Mouse (Mus musculus) ovary, postnatal 14 days (tissue): ENCODE results near the gene Hapln4.
A peak's percentile ranks its signal among the peaks of the same experiment; 100 is the strongest.

Experiments
- DNase-seq: peaks from one replicate; pipeline ENCODE4 v3.0.0; 2022; ENCODE audit warnings: low spot score

Hapln4 gene

DNA sequence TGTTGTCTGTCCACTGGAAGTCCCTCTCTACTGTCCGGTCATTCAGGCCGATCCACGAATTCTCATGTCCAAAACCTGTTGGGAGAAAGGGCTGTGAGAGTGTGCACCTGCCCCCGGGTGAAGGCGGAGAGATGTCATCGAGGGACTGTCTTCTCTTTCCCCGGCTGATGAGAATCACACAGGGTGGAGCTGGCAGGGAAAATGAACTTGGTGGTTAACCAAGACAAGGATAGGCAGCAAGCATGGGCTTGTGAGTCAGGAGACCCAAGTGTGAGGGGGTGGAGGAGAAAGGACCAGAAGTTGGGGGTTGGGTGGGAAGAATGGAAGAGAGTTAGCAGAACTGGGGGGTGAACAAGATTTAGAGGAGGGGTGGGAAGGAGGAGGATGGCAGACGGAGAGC lies 17.0 kb downstream of the Hapln4 start:
- DNase-seq = no peak

DNA sequence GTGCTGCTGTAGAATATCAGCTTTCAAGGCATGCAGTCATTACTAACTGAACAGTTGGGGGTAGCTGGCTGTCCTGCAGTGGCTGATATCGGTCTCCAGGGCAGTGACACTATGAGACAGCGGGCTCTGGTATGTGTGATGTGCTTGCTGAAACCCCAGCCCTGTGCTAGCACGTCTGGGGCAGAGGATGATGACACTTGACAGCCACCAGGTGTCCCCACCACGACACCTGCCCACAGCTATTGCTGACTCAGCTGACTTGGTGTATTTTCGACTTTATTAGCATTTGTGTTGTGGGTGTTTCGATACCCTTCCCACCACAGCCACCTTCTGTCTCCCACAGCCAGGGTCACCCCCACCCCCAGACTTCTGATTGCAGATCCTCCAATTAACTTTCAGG lies 21.2 kb downstream of the Hapln4 start:
- no peak for DNase-seq

DNA sequence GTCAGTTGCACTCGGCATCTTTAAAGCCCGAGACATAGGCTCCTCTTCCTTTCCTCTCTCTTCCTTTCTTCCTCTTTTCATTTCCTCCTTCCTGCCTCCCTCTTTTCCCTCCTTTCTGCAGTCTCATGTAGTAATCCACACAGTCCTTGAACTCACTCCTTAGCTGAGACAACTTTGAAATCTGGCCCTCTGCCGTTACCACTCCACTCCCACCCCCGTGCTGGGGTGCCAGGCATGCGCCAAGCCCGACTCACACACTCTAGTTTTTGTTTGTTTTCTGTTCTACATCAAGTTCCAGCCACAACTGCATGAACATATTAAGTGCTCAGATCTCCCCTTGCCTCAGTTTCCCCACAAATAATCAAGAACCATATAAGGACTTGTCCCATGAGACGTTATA lies 21.7 kb downstream of the Hapln4 start:
- no peak for DNase-seq

DNA sequence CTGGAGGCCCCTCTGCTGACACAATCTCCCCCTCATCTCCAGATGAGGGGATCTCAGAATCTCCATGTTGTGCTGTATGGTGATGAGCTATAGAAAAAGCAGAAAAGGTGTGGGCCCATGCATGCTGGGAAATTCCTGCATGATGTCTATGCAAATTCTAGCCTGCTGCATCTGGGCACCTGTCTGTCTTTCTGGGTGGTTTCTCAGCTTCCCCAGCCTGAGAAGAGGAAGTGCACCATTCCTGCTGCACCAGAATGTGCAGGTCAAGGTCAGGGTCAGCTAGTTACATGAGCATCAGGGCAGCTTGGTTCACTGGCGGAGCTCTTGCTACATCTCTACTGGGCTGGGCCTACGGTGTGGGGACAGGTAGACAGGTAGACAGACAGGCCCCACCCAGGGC lies 27.2 kb downstream of the Hapln4 start:
- no peak for DNase-seq

DNA sequence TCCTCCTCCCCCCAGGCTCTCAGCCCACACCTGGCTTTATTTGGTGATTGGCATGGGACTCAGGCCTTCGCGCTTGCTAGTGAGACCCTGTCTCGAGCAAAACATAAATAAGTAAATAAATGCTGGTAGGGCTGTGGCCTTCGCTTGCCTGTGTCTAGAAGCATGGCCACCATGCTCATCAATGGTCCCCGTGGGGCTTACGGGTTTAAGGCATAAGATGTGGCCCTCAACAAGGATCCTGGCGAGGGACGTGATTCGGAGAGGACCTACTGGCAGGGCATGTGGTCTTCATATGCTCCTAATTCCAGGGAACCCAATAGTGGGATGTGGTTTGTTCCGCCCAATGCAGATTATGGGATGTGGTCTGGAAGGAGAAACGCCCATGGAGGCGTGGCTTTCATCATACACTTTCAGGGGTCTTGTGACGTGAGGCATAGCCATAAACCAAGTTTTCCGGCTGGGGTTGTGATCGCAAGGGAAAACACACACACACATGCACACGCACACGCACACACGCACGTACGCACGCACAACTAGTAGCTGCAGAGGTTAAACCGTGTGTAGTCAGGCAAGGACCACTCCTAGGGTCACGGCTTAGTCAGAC lies 28.0 kb downstream of the Hapln4 start:
- no peak for DNase-seq

DNA sequence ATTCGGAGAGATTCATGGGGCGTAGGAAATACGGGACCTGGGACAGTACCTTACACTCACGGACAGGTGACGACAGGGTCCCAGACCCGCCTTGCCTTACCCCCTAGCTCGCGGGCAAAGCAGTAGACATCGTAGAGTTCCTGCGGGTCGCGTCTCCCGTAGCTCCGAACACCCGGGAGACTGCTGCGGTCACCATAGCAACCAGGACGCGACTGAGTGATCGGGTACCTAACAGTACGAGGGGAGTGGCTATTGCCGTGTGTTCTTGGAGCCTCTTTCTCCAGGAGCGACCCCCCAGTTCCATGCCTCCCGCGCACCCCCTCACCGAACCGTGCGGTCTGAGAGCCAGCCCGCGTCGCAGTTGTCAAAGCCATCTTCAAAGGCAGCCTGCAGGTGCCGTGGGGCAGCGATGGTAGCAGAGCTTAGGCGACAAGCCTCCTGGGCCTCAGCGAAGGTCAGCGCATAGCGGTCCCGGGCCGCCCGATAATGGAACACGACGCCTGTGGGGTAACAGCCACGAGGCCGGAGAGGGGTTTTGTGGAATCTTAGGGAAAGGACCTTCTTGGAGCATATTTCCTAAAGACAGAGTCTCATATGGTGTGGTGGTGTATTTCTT lies 29.3 kb downstream of the Hapln4 start:
- no peak for DNase-seq

DNA sequence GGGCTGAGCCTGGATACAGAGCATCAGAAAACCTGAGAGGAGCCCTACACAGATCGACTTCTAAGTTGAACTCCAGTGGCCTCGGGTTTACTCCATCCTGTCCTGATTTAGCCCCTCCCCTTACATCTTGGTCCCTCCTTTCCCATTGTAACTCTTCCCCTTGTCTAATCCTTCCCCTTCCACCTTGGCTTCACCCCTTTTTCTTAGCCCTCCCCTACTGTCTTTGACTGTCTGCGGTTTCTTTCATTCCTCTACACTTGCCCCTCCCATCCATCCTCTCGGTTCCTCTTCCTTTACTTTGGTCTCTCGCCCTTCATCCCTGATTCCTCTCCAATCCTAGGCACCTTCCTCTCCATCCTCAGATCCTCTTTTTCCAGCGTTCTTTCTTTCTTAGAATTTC lies 31.2 kb downstream of the Hapln4 start:
- DNase-seq = no peak

DNA sequence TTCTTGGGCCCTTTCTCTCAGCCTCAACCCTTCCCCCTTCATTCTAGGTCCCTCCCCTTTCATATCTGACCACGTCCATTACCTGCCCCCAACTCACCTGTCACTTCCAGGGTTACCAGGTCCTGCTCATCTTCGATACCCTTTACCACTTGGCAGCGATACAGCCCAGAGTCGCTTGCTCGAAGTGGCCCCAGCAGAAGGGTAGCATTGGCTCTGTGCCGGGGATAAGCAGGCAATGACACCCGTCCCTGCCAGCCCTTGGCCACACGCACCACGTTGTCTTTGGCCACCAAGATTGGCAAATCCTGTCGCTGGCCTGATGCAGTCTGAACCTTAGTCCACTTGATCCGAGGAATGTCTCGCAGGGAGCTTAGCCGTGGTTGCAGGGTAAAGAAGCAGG lies 31.6 kb downstream of the Hapln4 start:
- no peak for DNase-seq

DNA sequence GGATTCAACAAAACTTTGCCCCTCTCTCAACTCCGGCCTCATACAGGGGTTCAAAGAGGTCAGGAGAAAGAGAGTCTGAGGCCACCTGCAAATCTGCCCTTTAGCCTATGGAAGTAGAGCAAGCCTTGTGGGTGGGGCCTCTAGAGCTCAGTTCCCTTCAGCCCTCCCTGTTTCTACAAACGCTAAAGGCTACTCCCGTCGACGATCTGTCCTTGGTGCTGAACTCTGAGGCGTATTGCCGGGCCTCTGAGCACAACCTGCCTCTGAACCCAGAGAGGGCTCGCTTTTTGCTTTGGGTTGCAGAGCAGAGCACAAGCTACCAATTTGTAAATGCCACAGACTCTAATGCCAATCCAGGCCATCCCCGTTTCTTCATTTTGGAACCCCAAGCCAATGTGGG lies 34.4 kb downstream of the Hapln4 start:
- DNase-seq = peak; percentile 26

DNA sequence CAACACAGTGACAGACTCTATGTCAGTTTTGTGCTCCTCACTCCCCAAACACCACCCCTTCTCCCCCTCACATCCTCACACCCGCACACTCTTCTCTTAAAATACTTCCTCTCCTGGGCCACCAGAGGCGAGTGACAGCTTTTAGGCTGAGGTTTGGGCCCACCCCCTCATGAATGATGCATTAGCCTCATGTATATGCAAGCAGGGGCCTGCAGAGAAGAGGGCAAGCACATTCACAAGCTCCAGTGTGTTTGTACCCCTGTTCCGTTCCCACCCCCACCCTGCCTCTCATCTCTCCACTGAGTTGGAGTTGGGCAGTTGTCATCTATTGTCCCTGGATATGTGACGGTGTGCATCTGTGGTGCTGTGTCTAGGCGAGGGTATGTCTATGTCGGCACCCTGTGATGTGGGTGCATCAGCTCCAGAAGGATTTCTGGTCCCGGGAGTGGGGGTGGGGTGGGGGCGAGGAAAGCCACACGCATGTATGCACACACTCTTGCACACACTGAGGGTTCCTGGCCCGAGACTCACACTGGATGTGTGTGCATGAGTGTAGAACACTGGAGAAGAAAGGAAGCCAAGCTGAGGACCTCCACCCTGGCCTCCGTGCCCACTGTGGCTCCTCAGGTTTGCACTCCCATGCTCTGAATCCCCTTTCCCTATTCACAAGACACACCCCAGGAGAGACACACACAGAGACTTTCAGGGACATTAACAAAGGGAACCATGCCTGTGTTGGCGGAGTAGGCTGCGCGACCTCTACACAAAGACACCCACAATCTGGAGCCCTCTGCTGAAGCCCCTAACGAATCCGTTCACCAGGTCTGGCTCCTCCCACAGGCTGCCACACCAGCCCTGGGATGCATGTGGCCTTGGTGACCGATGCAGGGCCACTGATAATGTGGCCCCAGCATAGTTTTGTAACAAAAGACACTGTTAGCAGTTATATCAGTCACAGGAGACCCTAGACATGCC lies 35.8 kb downstream of the Hapln4 start:
- DNase-seq = no peak

DNA sequence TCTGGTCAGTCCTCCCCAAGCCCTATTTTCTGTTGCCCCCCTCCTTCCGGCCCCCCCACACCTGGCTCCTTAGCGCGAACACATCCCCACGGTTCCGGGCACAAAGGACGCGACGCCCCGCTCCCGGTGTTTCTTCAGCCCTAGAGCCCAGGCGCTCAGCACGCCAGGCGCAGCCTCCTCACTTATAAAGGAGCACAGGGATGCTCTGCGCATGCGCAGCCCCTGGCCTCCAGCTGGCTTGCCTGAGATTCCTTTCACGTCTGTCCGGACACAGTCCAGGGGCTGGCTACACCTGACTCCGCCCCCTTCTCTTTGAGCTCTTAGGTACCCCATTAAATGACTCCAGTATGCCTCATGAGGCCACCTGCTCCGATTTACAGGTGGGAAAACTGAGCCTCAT lies 37.4 kb downstream of the Hapln4 start, which contains the start of gene Ncan:
Gene Ncan (minus strand): TSS at position 207 of the 400 bp plus-strand sequence.
- DNase-seq = peak; percentile 19

DNA sequence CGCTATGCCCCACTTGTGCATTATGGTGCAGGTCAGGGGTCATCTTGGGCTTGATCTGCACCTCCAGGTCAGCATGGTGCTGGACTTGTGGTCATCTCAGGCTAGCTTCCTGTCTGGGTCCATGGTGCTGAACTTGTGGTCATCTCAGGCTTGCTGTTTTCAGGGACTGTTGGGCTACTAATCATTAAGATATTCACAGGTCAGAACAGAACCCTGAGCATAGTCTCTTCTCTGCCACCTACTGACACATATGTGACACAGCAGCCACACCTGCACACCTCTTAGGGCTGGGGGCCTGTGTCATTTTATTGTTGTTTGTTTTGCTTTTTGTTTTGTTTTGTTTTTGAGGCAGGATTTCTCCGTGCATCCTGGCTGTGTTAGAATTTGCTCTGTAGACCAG lies 39.6 kb downstream of the Hapln4 start:
- no peak for DNase-seq

DNA sequence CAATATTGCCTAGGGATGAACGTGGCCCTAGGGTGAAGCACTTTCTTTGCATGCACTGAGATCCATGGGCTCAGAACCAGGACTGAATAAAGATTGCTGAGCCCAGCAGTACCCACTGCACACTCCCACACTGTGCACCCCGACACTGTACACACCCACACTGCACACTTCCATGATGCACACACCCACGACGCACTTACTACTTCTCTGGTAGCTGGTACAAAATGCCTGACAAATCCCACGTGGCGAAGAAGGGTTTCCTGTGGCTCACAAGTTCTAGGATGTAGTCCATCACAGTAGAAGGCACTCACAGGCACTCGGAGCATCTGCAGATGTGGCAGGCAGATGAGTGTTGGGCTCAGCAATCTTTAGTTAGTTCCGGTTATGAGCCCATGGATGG lies 41.7 kb downstream of the Hapln4 start:
- DNase-seq = no peak

DNA sequence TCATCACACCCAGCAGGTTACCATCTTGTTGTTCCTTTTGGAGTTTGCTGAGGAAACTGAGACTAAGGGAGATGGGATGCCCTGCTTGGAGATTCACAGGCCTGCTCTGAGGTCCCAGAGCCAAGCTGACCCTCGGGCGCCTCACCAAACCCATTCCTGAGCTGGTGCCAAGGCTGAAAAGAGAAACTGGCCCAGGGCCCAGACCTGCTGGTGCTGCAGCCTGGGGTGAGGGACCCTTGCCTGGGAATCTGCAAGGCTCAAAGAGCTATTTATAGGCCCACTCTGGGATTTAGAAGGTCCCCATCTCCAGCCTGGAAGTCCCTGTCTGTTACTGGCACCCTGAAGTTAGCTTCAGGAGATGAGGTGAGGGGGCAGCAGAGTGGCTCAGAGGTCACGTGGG lies 45.2 kb downstream of the Hapln4 start:
- peak; percentile 31 for DNase-seq

DNA sequence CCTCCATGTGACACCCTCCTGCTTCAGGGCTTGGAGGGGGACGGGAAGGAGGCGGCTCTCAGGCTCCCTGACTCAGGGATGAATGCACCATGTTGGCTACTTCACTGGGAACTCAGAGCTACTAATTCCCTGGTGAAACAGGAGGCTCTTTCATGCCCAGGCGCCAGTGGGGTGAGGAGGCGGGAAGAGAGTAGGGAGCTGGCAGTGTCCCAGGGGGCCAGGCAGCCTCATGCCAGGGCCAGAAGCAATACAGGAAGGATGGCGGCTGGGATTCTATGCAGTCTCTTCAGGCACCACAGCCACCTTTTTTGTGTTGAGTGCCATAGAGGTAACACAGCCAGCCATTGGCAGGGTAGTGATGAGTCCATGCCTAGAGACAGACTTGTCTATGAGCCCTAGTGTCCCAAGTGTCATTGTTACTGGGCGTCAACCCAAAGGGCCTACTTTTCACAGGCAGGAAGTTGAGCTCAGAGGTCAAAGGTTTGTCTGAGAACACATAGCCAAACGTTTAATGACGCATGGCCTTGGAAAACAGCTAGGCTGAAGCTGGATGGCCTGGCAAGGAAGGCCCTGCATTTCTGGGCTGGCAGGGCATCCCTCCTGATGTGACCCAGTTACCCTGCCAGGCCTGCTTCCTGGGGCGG lies 46.2 kb downstream of the Hapln4 start:
- no peak for DNase-seq

DNA sequence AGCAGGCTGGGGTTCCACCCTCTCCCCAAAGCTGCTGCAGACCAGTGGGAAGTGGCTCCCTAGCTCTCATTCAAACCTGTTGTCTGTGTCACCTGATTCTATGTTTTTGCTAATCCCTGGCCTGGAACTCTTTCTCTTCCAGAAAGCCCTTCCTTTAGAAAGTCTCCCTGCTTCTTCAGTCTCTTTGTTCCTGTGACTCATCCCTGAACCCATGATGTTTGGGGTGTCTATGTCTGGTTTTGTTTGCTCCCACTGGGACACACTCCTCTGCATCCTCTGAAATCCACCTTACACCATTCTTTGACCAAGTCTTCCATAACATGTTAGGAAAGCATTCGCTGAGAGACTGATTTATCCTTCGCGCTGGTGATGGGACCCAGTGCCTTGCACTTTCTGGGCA lies 46.8 kb downstream of the Hapln4 start:
- DNase-seq = no peak

DNA sequence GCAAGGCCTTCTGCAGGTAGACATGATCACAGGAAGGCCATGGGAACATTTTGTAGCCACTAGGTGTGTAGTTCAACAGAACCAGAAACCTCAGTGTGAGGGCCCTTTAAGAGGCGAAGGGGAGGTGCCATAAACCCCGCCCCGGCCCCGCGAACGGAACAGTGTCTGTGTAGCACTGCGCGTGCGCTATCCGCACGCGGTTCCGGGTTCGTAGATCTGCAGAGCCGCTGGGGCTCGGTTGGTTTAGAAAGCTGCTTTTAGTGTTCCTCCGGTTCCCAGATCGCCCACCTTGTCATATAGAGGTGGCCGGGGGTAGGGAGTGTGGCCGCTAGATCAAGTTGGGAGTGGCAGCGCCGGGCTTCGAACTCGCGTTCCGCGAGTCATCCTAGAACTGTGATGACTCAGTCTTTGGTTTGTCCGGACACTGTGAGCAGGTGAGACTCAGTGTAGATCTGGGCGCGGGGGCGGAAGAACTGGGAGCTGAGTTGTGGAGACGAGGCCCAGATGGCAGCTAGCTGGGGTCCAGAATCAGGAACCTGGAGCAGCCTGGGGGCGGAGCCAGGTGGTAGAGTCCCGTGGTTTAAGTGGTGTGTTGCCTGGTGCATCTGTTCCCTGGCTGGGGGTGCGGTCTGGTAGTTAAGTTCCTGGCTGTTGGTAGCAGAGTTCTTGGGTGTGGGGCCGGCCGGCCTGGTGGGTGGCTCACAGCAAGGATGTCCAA lies 48.1 kb downstream of the Hapln4 start, which contains the start of gene Nr2c2ap:
Gene Nr2c2ap (plus strand): TSS at position 168 of the 718 bp plus-strand sequence.
- peak; percentile 49 for DNase-seq

DNA sequence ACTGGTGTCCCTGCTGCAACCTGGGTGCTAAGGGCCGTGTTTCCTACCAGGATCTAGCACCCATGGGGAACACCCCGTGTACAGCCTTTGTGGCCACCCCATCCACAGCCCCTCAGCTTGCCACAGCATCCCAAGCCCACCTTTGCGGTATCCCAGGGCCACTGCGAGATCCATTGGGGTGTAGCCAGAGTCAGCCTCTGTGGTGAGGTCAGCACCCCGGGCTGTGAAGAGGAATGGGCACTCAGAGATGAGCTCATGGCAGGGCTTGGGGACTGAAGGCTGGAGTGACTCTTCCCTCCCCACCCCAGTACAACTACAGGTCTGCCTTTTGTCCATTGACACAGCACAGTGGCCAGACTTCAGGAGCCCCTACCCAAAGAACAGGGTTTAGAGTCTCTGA lies 50.8 kb downstream of the Hapln4 start:
- no peak for DNase-seq

DNA sequence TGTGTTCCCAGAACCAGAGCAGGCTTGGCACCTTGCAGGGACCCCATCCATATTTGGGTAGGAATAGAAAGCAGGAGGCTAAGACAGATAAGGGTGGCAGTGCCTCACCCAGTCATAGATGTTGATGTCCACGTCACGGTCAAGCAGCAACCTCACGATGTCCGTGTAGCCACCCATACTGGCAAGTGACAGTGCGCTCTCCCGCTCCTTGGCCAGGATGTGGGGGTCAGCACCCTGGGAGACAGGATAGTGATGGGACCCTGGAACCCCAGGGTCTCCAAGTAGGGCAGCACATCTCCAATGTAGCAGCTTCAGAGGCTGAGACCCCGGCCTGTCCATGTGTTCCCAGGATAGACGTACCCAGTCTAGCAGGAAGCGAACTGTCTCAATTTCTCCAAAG lies 51.7 kb downstream of the Hapln4 start:
- no peak for DNase-seq

DNA sequence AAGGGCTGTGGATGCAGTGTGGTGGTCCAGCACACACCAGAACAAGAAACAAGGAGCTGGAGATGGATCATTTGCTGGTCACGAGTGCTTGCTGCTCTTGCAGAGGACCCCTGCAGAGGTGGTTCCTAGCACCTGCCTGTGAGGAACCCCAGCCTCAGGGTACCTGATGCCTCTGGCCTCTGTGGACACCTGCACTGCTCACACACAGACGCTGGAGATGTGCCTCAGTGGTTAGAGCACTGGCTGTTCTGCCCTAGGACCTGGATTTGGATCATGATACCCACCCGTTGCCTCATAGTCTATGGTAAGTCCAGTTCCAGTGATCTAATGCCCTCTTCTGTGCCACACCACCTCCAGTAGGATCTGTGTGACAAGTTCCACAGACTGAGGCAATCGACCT lies 53.3 kb downstream of the Hapln4 start:
- no peak for DNase-seq

DNA sequence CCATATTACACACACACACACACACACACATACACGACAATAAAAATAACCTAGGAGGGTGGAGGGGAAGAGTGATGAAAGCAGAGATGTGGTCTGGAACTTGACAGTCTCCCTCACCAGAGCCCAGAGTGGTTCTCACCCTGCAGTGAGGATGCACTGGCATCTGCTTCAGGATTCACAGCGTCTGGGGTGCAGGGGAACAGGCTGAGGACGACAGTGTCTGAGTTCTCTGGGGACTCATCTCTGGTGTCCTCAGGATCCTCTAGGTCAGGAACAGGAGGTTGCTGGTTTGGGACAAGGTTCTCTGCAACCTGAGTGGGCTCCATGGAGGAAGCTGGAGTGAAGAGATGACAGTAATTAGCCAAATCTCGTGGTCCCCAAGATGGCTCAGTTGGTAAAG lies 54.6 kb downstream of the Hapln4 start:
- DNase-seq = no peak
